ENCODE assay signal across 21 mouse cellular contexts in genomic region chr13:57789796-57790195, GRCm38 (mm10).
DNase-seq lines count a peak whose midpoint lies in the region; ATAC-seq lines count a peak whose summit lies in the region.
"Had no signal": no experiment of that assay in that cellular context is flagged by ENCODE, and none has a peak within 500 bp of the region (broad histone marks: within the 10 kb centered on the region; RNA-seq: fewer than 3 reads in every experiment).

No protein-coding gene starts in this region.

- no peak overlapping the region for H3K9ac ChIP-seq in midbrain, embryonic 14.5 days (replicated peaks; ENCODE audit: low read length)
- no peak overlapping the region for H3K9ac ChIP-seq in midbrain, embryonic 16.5 days (ENCODE audit: low read depth, low read length)
- H3K9ac ChIP-seq: forebrain, embryonic 12.5 days; heart, embryonic 12.5 days; intestine, embryonic 15.5 days; limb, embryonic 12.5 days; liver, embryonic 13.5 days; stomach, embryonic 15.5 days had no signal

- no peaks in the 10 kb centered on the region for H3K36me3 ChIP-seq in midbrain, embryonic 14.5 days (ENCODE audit: control insufficient read depth, insufficient read depth, low read length)
- H3K36me3 ChIP-seq in midbrain, embryonic 16.5 days (ENCODE audit: control insufficient read depth, insufficient read depth, low read length) = no peaks in the 10 kb centered on the region
- H3K36me3 ChIP-seq: forebrain, embryonic 12.5 days; heart, embryonic 12.5 days; intestine, embryonic 15.5 days; limb, embryonic 12.5 days; liver, embryonic 13.5 days; midbrain, embryonic 10.5 days; stomach, embryonic 15.5 days had no signal

- no peak overlapping the region for H3K27ac ChIP-seq in midbrain, embryonic 14.5 days (replicated peaks; ENCODE audit: low read depth, low read length)
- no peak overlapping the region for H3K27ac ChIP-seq in midbrain, embryonic 16.5 days (ENCODE audit: low read length)
- H3K27ac ChIP-seq: forebrain, embryonic 12.5 days; intestine, embryonic 15.5 days; kidney, postnatal 0 days; layer of hippocampus, adult 2 months; left cerebral cortex, adult 2 months; limb, embryonic 12.5 days; liver, embryonic 13.5 days; stomach, embryonic 15.5 days had no signal

- H3K27me3 ChIP-seq in midbrain, embryonic 14.5 days (ENCODE audit: control insufficient read depth, insufficient read depth, low read length) = no peaks in the 10 kb centered on the region
- H3K27me3 ChIP-seq in midbrain, embryonic 16.5 days (ENCODE audit: control insufficient read depth, insufficient read depth, low read depth, low read length) = no peaks in the 10 kb centered on the region
- H3K27me3 ChIP-seq: forebrain, embryonic 12.5 days; heart, embryonic 12.5 days; intestine, embryonic 15.5 days; limb, embryonic 12.5 days; liver, embryonic 13.5 days; stomach, embryonic 15.5 days had no signal

- H3K9me3 ChIP-seq in midbrain, embryonic 14.5 days (ENCODE audit: control insufficient read depth, low read length) = peaks cover 2% of the 10 kb centered on the region; the same call in 1 of the 2 replicates
- H3K9me3 ChIP-seq in midbrain, embryonic 16.5 days (replicated peaks; ENCODE audit: control insufficient read depth, low read length, poor library complexity, severe bottlenecking) = no peaks in the 10 kb centered on the region
- H3K9me3 ChIP-seq: intestine, embryonic 15.5 days; liver, embryonic 13.5 days; stomach, embryonic 15.5 days had no signal

- ATAC-seq in cerebellum, adult (ENCODE audit: insufficient number of reproducible peaks, low FRiP score, low TSS enrichment) = peak; percentile 60; the same call in 1 of the 2 replicates
- ATAC-seq in midbrain, embryonic 14.5 days (ENCODE audit: low FRiP score, low TSS enrichment) = no peak
- ATAC-seq in midbrain, embryonic 16.5 days = no peak
- ATAC-seq: intestine, embryonic 15.5 days had no signal

- DNase-seq in cerebellum, postnatal 4 days (ENCODE audit: low spot score in 2 of 2) = no peak
- DNase-seq in midbrain, embryonic 14.5 days = peak; percentile 42
- peak; percentile 50 to 70 for DNase-seq in cerebellum, postnatal 10 days
- DNase-seq in retina, embryonic 14.5 days (ENCODE audit: low spot score) = peak; percentile 55
- DNase-seq in right cerebral cortex, postnatal 4 days = no peak
- no peak for DNase-seq in urinary bladder, postnatal 36 days (ENCODE audit: low spot score in 2 of 2)
- DNase-seq: adrenal gland, adult 8-10 months; liver, embryonic 13.5 days; spleen, adult 18-20 months; thymus, adult 2 months had no signal

- H3K4me2 ChIP-seq in midbrain, embryonic 14.5 days (ENCODE audit: low read length) = no peak overlapping the region
- no peak overlapping the region for H3K4me2 ChIP-seq in midbrain, embryonic 16.5 days (ENCODE audit: low read length)
- H3K4me2 ChIP-seq: forebrain, embryonic 12.5 days; heart, embryonic 12.5 days; intestine, embryonic 15.5 days; limb, embryonic 12.5 days; liver, embryonic 13.5 days; stomach, embryonic 15.5 days had no signal

- H3K4me1 ChIP-seq in midbrain, embryonic 14.5 days (ENCODE audit: control insufficient read depth, insufficient read depth, low read length) = peaks cover 14% of the 10 kb centered on the region
- H3K4me1 ChIP-seq in midbrain, embryonic 16.5 days (ENCODE audit: control insufficient read depth, insufficient read depth, low read length) = peaks cover 11% of the 10 kb centered on the region; the same call in 1 of the 2 replicates
- H3K4me1 ChIP-seq: heart, embryonic 12.5 days; intestine, embryonic 15.5 days; liver, embryonic 13.5 days; stomach, embryonic 15.5 days had no signal

- 33% methylated on average over 5 of the region's 5 CpGs for WGBS in midbrain, embryonic 14.5 days
- 36% methylated on average over 5 of the region's 5 CpGs for WGBS in midbrain, embryonic 16.5 days

- no peak overlapping the region for H3K4me3 ChIP-seq in midbrain, embryonic 14.5 days (replicated peaks; ENCODE audit: low read depth, low read length)
- no peak overlapping the region for H3K4me3 ChIP-seq in midbrain, embryonic 16.5 days (ENCODE audit: low read depth, low read length)
- H3K4me3 ChIP-seq: forebrain, embryonic 12.5 days; heart, embryonic 12.5 days; intestine, embryonic 15.5 days; layer of hippocampus, adult 2 months; left cerebral cortex, adult 2 months; limb, embryonic 12.5 days; liver, embryonic 13.5 days; midbrain, embryonic 10.5 days; stomach, embryonic 15.5 days had no signal

Comparison
In these comparisons a context has a peak if more than half of its experiments do, and no peak if none do; other contexts are left out.
1. DNase-seq: peak in midbrain, embryonic 14.5 days (single experiment), cerebellum, postnatal 10 days (2 of 2) and retina, embryonic 14.5 days (single experiment); none in cerebellum, postnatal 4 days (0 of 2), right cerebral cortex, postnatal 4 days (single experiment) and urinary bladder, postnatal 36 days (0 of 2).